Mouse (Mus musculus): ENCODE measurements around the gene Pld4.

Gene Pld4

GRCm38 (mm10) chr12:112766586-112766985 is 6.1 kb downstream of the Pld4 start:
- DNase-seq (ENCODE audit: low read depth, low spot score) = no peak

DNA sequence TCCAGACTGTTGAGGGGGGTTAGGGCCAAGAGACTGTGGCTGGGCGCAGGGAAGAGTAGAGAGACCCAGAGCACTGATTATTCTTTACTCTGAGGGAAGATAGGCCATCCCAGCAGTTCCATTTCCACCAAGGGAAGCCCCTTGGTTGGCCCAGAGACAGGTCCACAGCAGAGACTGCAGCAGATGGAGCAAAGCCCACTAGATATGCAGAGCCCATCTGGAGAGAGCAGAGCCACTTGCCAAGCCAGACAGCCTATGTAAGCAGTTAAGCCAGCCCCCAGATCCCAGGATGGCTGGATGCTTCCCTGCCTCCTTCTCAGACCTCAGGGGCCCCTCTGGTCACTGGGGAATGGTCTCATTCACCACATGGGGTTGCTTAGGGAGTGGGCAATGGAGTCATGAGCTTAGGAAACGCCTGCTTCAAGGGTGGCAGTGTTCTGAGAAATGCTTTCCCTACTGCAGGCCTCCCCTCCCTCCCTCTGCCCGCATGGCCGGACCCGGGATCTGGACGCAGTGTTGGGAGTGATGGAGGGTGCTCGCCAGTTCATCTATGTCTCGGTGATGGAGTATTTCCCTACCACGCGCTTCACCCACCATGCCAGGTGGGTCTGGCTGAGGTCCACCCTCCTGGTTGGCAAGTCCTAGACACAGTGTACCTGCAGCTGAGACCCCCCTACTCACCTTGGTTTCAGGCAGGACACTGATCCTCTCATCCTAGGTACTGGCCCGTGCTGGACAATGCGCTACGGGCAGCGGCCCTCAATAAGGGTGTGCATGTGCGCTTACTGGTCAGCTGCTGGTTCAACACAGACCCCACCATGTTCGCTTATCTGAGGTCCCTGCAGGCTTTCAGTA is 6.8 kb downstream of the Pld4 start:
- no peak for DNase-seq (ENCODE audit: low read depth, low spot score)

GRCm38 (mm10) chr12:112768166-112768565 is 7.7 kb downstream of the Pld4 start:
- DNase-seq (ENCODE audit: low read depth, low spot score) = no peak

GRCm38 (mm10) chr12:112769031-112769430 is 8.6 kb downstream of the Pld4 start:
- DNase-seq (ENCODE audit: low read depth, low spot score) = peak; percentile 71

DNA sequence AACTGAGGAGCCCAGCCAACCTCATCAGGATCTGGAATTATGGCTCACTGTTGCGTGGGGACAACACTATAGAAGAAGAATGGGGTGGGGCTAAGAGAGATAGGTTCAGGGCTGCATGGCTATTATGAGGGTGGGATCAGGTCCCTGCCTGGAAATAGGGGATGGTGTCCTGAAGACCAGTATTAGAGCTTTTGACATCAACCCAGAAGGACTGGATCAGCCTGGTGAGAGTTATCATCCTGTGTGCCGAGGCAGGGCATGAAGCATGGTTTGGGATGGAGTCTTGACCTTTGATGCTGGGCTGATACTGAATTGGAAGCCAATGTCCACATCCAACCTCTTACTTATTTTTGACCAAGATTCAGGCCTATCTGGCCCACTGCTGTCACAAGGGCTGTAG is 9.3 kb downstream of the Pld4 start:
- DNase-seq (ENCODE audit: low read depth, low spot score) = no peak

DNA sequence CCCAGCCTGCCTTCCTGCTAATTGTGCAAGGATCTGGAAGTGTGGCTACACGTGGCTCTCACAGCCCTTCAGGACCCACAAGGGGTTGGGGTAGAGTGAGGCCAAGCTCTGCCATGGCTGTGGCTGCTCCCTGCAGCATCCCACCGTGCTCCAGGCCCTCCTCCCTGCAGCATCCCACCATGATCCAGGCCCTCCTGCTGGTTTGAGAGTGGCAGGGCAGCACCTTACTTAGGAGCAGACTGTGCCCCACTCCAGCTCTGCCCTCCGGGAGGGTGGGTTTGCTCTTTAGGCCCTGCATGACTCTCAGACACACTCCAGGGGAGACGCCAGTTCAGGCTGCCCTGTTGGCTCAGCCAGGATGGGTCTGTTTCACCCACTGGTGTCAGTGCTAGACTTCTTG is 9.9 kb downstream of the Pld4 start:
- no peak for DNase-seq (ENCODE audit: low read depth, low spot score)

DNA sequence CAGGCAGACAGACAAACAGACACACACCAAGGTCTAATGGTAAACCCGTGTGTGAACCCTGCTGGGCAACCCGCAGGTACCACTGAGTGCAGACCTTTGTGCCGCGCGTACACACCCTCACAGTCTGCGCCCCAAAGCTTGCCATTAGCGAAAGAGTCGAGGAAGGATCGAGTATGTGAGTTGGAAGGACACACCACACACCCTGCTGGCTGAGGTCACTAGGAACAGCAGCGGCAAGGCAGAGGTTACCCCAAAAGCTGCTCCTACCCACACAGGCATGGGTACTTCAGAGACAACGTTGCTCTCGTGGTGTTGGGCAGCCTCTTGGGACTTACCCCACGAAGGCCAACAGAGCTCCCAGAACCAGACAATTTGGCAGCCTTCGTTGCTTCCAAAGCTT is 11.9 kb downstream of the Pld4 start:
- no peak for DNase-seq (ENCODE audit: low read depth, low spot score)

GRCm38 (mm10) chr12:112773366-112773765 is 12.9 kb downstream of the Pld4 start:
- DNase-seq (ENCODE audit: low read depth, low spot score) = no peak

DNA sequence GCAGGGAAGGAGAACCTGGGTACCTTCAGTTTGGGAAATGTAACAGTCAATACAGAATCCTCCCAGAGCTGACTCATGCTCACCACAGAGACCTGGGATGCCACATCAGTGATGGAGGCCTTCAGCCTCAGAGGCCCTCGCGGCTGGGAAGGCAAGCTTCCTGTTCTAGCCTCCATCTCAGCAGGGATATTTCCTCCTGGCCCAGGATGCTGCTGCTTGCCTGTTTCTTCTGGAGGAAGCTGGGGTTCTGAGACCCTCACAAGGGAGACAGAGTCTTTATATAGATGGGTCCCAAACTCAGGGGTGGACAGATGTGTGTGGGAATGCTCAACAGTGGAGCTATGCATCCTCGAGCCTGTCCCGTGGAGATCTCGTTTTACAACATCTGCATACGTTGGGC is 13.6 kb downstream of the Pld4 start:
- DNase-seq (ENCODE audit: low read depth, low spot score) = no peak

- DNase-seq (ENCODE audit: low read depth, low spot score) = no peak
Observed at GRCm38 (mm10) chr12:112774481-112774880, 14.0 kb downstream of the Pld4 start.

- DNase-seq (ENCODE audit: low read depth, low spot score) = no peak
Observed at GRCm38 (mm10) chr12:112791026-112791425, 30.6 kb downstream of the Pld4 start.

GRCm38 (mm10) chr12:112793601-112794355 is 33.3 kb downstream of the Pld4 start:
- DNase-seq (ENCODE audit: low read depth, low spot score) = peak; percentile 86

- no peak for DNase-seq (ENCODE audit: low read depth, low spot score)
Observed at GRCm38 (mm10) chr12:112794356-112794816, 33.9 kb downstream of the Pld4 start.

DNA sequence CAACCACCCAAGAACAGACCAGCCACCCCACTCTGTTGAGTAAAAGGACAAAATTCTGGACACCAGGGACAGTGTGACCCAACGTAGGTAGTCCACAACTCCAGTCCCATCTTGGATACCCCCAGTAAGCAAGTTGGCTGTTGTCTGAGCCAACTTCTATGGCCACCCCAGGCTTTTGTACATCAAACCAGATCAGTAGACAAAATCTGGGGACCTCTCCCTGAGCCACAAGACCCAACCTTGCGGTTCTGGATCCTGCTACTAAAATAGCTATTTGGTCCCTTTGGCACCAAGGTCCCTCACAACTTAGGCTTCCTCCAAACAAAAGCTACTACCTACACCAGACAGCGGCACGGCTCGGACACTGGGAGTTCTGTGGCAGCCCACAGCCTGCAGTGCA is 34.5 kb downstream of the Pld4 start:
- no peak for DNase-seq (ENCODE audit: low read depth, low spot score)

GRCm38 (mm10) chr12:112795466-112796104 is 35.1 kb downstream of the Pld4 start:
- DNase-seq (ENCODE audit: low read depth, low spot score) = peak; percentile 81

DNA sequence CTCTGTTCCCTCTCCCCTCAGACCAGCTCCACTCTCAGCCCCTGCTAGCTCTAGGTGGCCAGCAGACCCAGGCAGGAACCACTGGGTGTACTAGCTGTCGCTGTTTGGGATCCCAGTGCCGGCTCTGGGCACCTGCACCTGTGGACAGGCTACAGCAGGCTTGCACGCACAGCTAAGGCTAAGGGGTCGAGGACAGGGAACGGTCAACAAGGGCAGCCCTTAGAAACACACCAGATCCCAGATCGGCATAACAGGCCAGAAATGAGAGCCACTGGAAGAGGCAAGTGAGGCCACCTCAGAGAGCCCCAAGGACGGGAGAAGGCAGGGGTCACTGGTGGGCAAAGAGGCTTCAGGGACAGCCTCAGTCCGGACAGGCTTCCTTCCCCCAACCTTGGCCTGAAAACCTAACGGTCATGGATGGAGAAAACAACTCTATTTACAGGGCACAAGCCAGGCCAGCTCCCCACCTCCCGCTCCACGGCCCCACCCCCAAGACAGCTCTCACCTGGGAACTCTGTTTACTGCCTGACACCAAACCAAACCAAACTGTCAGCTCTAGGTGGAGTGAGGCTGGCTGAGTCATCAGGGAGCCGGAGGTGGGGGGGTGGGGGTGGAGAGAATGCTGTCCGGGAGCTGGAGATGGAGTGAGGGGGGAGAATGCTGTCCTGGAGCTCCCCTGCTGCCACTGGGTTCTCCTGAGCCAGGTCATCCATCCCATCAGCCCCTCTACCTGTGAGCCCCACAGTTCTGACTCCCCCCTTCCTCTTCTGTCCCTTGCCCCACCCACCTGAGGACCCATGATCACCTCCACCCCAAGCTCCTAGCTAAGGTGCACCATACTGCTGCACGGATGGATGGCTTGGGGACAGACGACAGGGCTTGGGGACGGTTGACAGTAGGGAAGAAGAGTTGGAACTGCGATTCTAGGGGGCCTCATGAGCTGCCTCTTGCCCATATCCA is 36.4 kb downstream of the Pld4 start:
- DNase-seq (ENCODE audit: low read depth, low spot score) = no peak

DNA sequence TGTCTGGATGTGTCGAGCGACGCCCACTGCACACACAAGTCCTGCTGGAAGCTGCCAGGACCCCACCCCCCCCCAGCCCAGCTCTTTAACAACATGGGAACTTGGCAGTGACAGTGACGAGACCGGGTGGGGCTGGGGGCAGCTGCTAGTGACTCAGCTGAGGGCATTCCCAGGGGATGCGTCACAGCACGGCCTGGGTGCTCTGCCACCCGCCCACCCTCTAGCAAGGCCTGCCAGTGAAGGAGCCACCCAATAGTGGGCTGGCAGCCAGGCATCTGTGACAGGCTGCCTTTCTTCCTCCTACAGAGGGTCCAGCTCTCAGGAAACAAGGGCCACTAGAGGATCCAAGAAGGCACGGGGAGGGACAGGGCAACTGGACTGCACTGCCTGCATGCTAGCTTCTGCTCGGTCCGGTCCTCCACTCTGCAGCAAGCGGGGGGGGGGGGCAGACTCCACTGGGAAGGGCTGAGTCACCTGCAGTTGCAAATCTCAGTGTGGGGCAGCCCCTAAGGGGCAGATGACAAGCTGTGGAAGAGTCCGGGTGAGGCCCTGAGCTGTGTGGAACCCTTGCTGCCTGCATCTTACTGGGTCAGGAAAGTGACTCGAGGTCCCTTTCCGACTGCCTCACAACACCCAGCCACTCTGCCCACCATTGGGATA is 37.3 kb downstream of the Pld4 start:
- no peak for DNase-seq (ENCODE audit: low read depth, low spot score)

GRCm38 (mm10) chr12:112798332-112798681 is 37.9 kb downstream of the Pld4 start:
- DNase-seq (ENCODE audit: low read depth, low spot score) = no peak

DNA sequence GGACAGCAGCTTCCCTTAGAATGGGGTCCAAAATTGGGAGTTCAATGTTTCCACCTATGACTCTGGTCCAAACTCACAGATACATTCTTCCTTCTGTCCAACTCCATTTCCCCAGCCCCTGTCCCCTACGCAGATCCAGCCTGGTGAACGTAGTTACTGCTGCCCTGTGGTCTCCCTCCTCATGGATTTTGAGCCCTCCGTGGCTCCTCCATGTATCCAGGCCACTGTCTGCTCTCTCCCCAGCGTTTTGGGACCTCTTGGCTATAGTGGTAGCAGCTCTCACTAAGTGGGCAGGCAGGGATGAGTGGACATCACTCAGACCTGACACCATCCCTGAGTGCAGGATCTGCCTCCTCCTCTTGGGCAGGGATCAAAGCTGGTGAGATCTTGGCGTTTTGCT is 38.3 kb downstream of the Pld4 start:
- no peak for DNase-seq (ENCODE audit: low read depth, low spot score)

- no peak for DNase-seq (ENCODE audit: low read depth, low spot score)
Observed at GRCm38 (mm10) chr12:112799237-112799970, 38.9 kb downstream of the Pld4 start.
